Mouse (Mus musculus): ENCODE results near the gene Phc1. TPM values are rescaled to one million over a fixed set of nuclear protein-coding genes. Genes with fewer than 3 reads are reported as not detected.
"Not testable (repeated sequence)": the region's sequence is repeated elsewhere in the genome, so short reads cannot be mapped to it uniquely, and the experiment has no call there.

Phc1 gene
- 60.5 and 67.1 TPM in 2 replicates for total RNA-seq (2014; rRNA removed)
- 24.7 and 26.8 TPM in 2 replicates for polyA plus RNA-seq (2015; fragmentation: Nextera tagmentation; extraction: Ambion mirVana)

DNA sequence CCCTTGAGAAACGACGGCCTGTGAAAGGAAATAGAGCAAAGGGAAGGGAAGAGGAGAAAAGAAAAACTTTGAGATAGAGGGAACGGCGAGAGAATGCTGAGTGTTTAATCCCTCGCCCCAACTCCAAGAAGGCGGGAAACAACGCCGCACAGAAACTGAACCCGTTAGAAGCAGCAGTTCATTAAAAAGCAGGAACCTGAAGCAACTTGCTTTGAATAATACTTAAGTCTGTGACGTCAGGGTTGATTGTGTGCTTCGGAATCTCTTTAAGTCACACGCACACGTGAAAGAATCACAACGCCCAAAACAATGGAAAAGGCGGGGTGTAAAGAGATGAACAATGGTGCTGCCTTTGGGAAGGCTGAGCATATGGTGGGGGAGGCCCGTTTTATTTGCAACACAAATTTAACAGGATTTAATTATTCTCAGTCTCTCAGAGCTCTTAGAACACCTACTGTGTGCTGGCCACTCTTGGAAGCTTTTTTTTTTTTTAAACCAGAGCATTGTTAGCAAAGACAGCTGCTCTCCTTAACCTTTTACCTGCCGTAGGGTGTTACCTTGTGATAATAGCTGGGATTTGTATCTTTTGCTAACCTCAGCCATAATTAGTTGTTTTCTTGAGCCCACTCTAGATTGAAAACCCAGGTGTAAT, at the start of gene Phc1:
Gene Phc1, minus strand, starts transcription at position 213 of the 652 bp plus-strand sequence.
- Histone ChIP-seq H3K27me3 (ENCODE audit: insufficient read depth, low read length) (no peaks in the 10 kb centered on the region), H3K27ac (ENCODE audit: low read depth, low read length) (peak within 1 kb of the TSS; percentile 94), H3K9me3 (ENCODE audit: low read length) (no peaks in the 10 kb centered on the region), H3K36me3 (ENCODE audit: insufficient read depth, low read length) (no peaks in the 10 kb centered on the region), H3K4me3 (ENCODE audit: low read depth, low read length) (peak within 1 kb of the TSS; percentile 70), H3K9ac (replicated peaks; ENCODE audit: low read length, poor library complexity, severe bottlenecking) (peak within 1 kb of the TSS; percentile 83), H3K4me1 (ENCODE audit: insufficient read depth, low read length) (no peaks in the 10 kb centered on the region; the same call in 1 of the 2 replicates), H3K4me2 (ENCODE audit: low read depth, low read length, poor library complexity, severe bottlenecking) (peak within 1 kb of the TSS; percentile 72)
- DNase-seq (ENCODE audit: low spot score) (peak; percentile 81), ATAC-seq (ENCODE audit: low FRiP score) (peak; percentile 72)
- TF ChIP-seq CTCF (IDR thresholded peaks at IDR 0.05): no peak
- WGBS: 1% methylated on average over 17 of the region's 17 CpGs

DNA sequence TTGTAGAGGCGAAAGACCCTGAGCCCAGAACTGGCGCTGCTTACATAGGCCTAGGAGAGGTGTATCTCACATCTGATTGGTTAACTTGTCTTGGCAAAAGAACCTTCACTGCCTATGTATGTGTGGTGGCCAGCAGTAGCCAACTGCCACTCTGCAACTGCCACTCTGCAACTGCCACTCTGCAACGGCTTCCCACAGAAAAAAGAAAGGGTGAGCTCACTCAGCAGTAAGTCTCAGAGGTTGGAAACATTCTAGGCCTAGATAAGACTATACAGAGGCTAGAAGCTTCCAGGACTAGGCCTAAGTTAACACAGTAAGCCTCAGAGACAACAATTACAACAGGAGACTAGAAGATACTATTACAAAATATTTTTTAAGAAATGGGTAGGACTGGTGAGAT, 49.6 kb upstream of the Phc1 start:
- not testable (repeated sequence) for DNase-seq (ENCODE audit: low spot score); H3K4me2 ChIP-seq (ENCODE audit: low read depth, low read length, poor library complexity, severe bottlenecking); H3K27me3 ChIP-seq (ENCODE audit: insufficient read depth, low read length); H3K4me3 ChIP-seq (ENCODE audit: low read depth, low read length); ATAC-seq (ENCODE audit: low FRiP score); H3K4me1 ChIP-seq (ENCODE audit: insufficient read depth, low read length); H3K9me3 ChIP-seq (ENCODE audit: low read length); H3K36me3 ChIP-seq (ENCODE audit: insufficient read depth, low read length); H3K27ac ChIP-seq (ENCODE audit: low read depth, low read length); H3K9ac ChIP-seq (replicated peaks; ENCODE audit: low read length, poor library complexity, severe bottlenecking)
- WGBS: 74% methylated on average over 3 of the region's 3 CpGs

DNA sequence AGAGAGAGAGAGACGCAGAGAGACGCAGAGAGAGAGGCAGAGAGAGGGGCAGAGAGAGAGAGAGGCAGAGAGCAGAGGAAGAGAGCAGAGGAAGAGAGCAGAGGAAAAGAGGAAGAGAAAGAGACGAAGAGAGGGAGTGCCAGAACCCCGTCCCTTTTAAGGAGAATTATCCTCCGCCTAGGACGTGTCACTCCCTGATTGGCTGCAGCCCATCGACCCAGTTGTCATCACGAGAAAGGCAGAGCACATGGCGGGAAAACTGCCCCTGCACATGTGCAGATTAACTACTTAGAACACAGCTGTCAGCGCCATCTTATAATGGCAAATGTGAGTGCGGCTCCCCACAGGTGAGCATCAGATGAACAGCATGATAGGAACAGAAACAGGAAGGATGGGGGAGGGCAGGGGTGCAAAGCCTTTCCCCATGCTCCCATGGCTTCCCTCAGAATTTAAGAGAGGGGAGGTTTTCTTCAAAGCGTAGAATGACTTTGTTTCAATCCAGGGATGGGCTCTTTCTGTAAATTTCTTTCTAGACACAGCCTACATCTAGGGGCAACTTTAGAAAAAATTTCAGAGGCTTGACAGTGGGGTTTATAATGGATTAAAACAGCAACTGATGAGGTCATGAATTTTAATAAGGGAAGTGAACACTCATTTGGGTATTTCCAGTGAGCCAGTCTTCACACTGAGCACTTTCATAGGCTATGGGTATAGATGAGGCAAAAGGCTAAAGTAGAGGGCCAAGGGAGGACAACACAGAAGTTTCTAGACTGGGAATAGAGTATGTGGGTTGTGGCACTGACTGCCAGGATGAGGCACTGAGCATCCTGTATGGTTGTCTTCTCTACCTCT, 47.0 kb upstream of the Phc1 start:
- not testable (repeated sequence) for H3K9ac ChIP-seq (replicated peaks; ENCODE audit: low read length, poor library complexity, severe bottlenecking); H3K36me3 ChIP-seq (ENCODE audit: insufficient read depth, low read length); ATAC-seq (ENCODE audit: low FRiP score); H3K9me3 ChIP-seq (ENCODE audit: low read length); H3K27ac ChIP-seq (ENCODE audit: low read depth, low read length); H3K4me2 ChIP-seq (ENCODE audit: low read depth, low read length, poor library complexity, severe bottlenecking); H3K4me1 ChIP-seq (ENCODE audit: insufficient read depth, low read length); H3K27me3 ChIP-seq (ENCODE audit: insufficient read depth, low read length); H3K4me3 ChIP-seq (ENCODE audit: low read depth, low read length); DNase-seq (ENCODE audit: low spot score)
- WGBS: 83% methylated on average over 12 of the region's 12 CpGs

DNA sequence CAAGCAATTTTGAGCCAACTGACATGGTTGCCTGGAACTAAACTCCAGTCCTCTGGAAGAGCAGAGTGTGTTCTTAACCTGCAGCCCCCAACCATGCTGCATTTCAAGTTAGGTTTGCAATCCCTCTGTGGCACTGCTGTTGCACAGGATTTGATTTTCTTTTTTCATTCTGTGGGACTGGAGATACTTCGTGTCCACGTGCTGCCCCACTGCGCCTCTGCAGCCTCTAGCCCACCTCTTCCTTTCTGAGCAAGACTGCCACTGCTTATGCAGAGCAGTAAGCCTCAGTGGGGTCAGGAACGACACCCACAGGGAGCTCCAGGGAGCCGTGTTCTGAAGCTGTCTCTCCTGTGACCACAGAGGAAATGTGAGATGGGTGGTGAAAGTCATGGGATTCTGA, 45.4 kb upstream of the Phc1 start:
- no peak overlapping the region for H3K27ac ChIP-seq (ENCODE audit: low read depth, low read length)
- H3K9ac ChIP-seq (replicated peaks; ENCODE audit: low read length, poor library complexity, severe bottlenecking): no peak overlapping the region
- H3K27me3 ChIP-seq (ENCODE audit: insufficient read depth, low read length): no peaks in the 10 kb centered on the region
- ATAC-seq (ENCODE audit: low FRiP score) (no peak), DNase-seq (ENCODE audit: low spot score) (no peak)
- no peak overlapping the region for H3K4me3 ChIP-seq (ENCODE audit: low read depth, low read length)
- no peaks in the 10 kb centered on the region for H3K4me1 ChIP-seq (ENCODE audit: insufficient read depth, low read length)
- no peaks in the 10 kb centered on the region for H3K9me3 ChIP-seq (ENCODE audit: low read length)
- 73% methylated on average over 5 of the region's 5 CpGs for WGBS
- no peak for TF ChIP-seq CTCF (IDR thresholded peaks at IDR 0.05)
- no peaks in the 10 kb centered on the region for H3K36me3 ChIP-seq (ENCODE audit: insufficient read depth, low read length)
- no peak overlapping the region for H3K4me2 ChIP-seq (ENCODE audit: low read depth, low read length, poor library complexity, severe bottlenecking)

DNA sequence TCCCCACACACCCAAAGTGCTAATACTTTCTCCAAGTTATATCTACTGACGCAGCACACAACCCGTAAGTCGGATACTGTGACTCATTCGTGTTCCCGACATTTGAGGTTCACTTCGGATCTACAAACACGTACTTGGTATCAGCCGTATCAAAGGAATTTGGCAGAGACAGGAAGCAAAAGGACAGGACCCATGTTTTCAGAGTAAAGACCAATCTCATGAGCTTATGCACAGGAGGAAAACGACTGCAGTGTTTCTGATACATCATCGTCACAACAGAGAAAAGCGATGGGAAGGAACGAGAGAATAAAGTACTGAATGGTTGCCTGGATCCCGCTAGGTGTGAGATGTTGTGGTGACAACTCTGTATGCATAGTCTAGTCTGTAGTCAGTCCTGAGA, 44.5 kb upstream of the Phc1 start:
- DNase-seq (ENCODE audit: low spot score): no peak
- Histone ChIP-seq H3K9ac (replicated peaks; ENCODE audit: low read length, poor library complexity, severe bottlenecking) (no peak overlapping the region), H3K4me3 (ENCODE audit: low read depth, low read length) (no peak overlapping the region), H3K36me3 (ENCODE audit: insufficient read depth, low read length) (no peaks in the 10 kb centered on the region), H3K4me1 (ENCODE audit: insufficient read depth, low read length) (no peaks in the 10 kb centered on the region), H3K27ac (ENCODE audit: low read depth, low read length) (no peak overlapping the region), H3K4me2 (ENCODE audit: low read depth, low read length, poor library complexity, severe bottlenecking) (no peak overlapping the region), H3K9me3 (ENCODE audit: low read length) (no peaks in the 10 kb centered on the region), H3K27me3 (ENCODE audit: insufficient read depth, low read length) (no peaks in the 10 kb centered on the region)
- WGBS: 93% methylated on average over 13 of the region's 13 CpGs
- no peak for TF ChIP-seq CTCF (IDR thresholded peaks at IDR 0.05)
- no peak for ATAC-seq (ENCODE audit: low FRiP score)

DNA sequence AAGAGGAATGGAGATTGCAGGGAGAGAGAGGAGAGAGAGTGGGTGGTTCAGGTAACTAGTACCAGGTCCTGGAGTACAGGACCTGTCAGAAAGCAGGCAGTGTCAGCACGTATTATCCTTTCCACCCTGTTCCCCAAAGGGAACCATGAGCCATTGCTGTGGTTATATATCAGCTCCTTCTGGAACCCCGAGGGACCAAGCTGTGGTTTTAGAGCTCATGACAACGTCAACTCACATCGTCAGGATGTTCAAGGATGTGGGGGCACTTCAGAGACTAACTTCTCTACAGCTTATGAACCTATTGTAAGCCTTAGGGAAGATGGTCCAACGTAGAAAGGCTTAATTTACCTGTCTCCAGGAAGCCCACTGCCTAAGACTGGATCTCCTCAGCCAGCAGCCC, 42.9 kb upstream of the Phc1 start:
- TF ChIP-seq CTCF (IDR thresholded peaks at IDR 0.05): no peak
- no peaks in the 10 kb centered on the region for H3K4me1 ChIP-seq (ENCODE audit: insufficient read depth, low read length)

More for the DNA sequence above, 42.9 kb upstream of the Phc1 start:
- 75% methylated on average over 5 of the region's 5 CpGs for WGBS
- H3K27ac ChIP-seq (ENCODE audit: low read depth, low read length): no peak overlapping the region
- DNase-seq (ENCODE audit: low spot score) (no peak), ATAC-seq (ENCODE audit: low FRiP score) (no peak)
- no peaks in the 10 kb centered on the region for H3K27me3 ChIP-seq (ENCODE audit: insufficient read depth, low read length)
- H3K9ac ChIP-seq (replicated peaks; ENCODE audit: low read length, poor library complexity, severe bottlenecking): no peak overlapping the region
- no peaks in the 10 kb centered on the region for H3K36me3 ChIP-seq (ENCODE audit: insufficient read depth, low read length)
- H3K4me3 ChIP-seq (ENCODE audit: low read depth, low read length): no peak overlapping the region
- no peak overlapping the region for H3K4me2 ChIP-seq (ENCODE audit: low read depth, low read length, poor library complexity, severe bottlenecking)
- no peaks in the 10 kb centered on the region for H3K9me3 ChIP-seq (ENCODE audit: low read length)
